Mouse (Mus musculus) cerebellum, adult 11 months (tissue): ENCODE measurements around the gene Cpe.
"Not testable (repeated sequence)": the region's sequence is repeated elsewhere in the genome, so short reads cannot be mapped to it uniquely, and the experiment has no call there.

Experiments
- DNase-seq: peaks from one replicate; pipeline ENCODE4 v3.0.0; 2022

Gene Cpe

GRCm38 (mm10) chr8:64672920-64673319 is 19.9 kb downstream of the Cpe start:
- no peak for DNase-seq

GRCm38 (mm10) chr8:64671937-64672336 is 20.9 kb downstream of the Cpe start:
- DNase-seq: no peak

GRCm38 (mm10) chr8:64666305-64666704 is 26.5 kb downstream of the Cpe start:
- DNase-seq: not testable (repeated sequence)

GRCm38 (mm10) chr8:64665563-64665962 is 27.3 kb downstream of the Cpe start:
- DNase-seq: no peak

GRCm38 (mm10) chr8:64664811-64665210 is 28.0 kb downstream of the Cpe start:
- DNase-seq: peak; percentile 60

GRCm38 (mm10) chr8:64664350-64664749 is 28.5 kb downstream of the Cpe start:
- DNase-seq: no peak

- peak; percentile 63 for DNase-seq
Measured at GRCm38 (mm10) chr8:64659097-64659496, 33.8 kb downstream of the Cpe start.

- DNase-seq: no peak
Measured at GRCm38 (mm10) chr8:64657980-64658401, 34.9 kb downstream of the Cpe start.

GRCm38 (mm10) chr8:64657517-64657916 is 35.3 kb downstream of the Cpe start:
- DNase-seq: no peak

GRCm38 (mm10) chr8:64655887-64656286 is 37.0 kb downstream of the Cpe start:
- no peak for DNase-seq

GRCm38 (mm10) chr8:64655087-64655486 is 37.8 kb downstream of the Cpe start:
- DNase-seq: no peak

GRCm38 (mm10) chr8:64652285-64652684 is 40.6 kb downstream of the Cpe start:
- no peak for DNase-seq

GRCm38 (mm10) chr8:64648063-64648462 is 44.8 kb downstream of the Cpe start:
- no peak for DNase-seq

- DNase-seq: no peak
Measured at GRCm38 (mm10) chr8:64647148-64647547, 45.7 kb downstream of the Cpe start.

GRCm38 (mm10) chr8:64646421-64646820 is 46.4 kb downstream of the Cpe start:
- no peak for DNase-seq

GRCm38 (mm10) chr8:64644108-64645005 is 48.5 kb downstream of the Cpe start:
- DNase-seq: no peak

- DNase-seq: no peak
Measured at GRCm38 (mm10) chr8:64643382-64643781, 49.5 kb downstream of the Cpe start.

GRCm38 (mm10) chr8:64642799-64643198 is 50.1 kb downstream of the Cpe start:
- DNase-seq: no peak

GRCm38 (mm10) chr8:64640599-64640998 is 52.3 kb downstream of the Cpe start:
- no peak for DNase-seq

- DNase-seq: no peak
Measured at GRCm38 (mm10) chr8:64639676-64640075, 53.2 kb downstream of the Cpe start.

GRCm38 (mm10) chr8:64634901-64635300 is 58.0 kb downstream of the Cpe start:
- no peak for DNase-seq

- no peak for DNase-seq
Measured at GRCm38 (mm10) chr8:64634131-64634865, 58.6 kb downstream of the Cpe start.

- DNase-seq: no peak
Measured at GRCm38 (mm10) chr8:64632169-64632568, 60.7 kb downstream of the Cpe start.

GRCm38 (mm10) chr8:64631761-64632160 is 61.1 kb downstream of the Cpe start:
- DNase-seq: no peak
